Mouse (Mus musculus): ENCODE measurements around the gene Camta1. TPM values are rescaled to one million over a fixed set of nuclear protein-coding genes. Genes with fewer than 3 reads are reported as not detected.
A peak's percentile ranks its signal among the peaks of the same experiment; 100 is the strongest.

The Camta1 gene
- polyA plus RNA-seq, 1 experiment from 2014 or later = 93.9 TPM

GRCm38 (mm10) chr4:151817981-151818766 lies 43.5 kb downstream of the Camta1 start:
- H3K9me3 ChIP-seq (ENCODE audit: control insufficient read depth, low read length) = no peaks in the 10 kb centered on the region
- no peaks in the 10 kb centered on the region for H3K27me3 ChIP-seq (replicated peaks; ENCODE audit: control insufficient read depth, insufficient read depth, low read length)
- H3K36me3 ChIP-seq (ENCODE audit: control insufficient read depth, insufficient read depth, low read length) = no peaks in the 10 kb centered on the region
- ATAC-seq (replicated peaks; ENCODE audit: low FRiP score) = peak; percentile 60; the same call in 1 of the 2 replicates
- DNase-seq (ENCODE audit: low spot score) = no peak
- no peak overlapping the region for H3K4me3 ChIP-seq (ENCODE audit: low read depth, low read length)
- H3K4me2 ChIP-seq = 0 out of 2 replicates have a peak overlapping the region, but pooled peaks have one; percentile 1
- H3K9ac ChIP-seq (ENCODE audit: low read depth, low read length) = no peak overlapping the region
- 29% methylated on average over 3 of the region's 3 CpGs for WGBS
- H3K4me1 ChIP-seq (replicated peaks; ENCODE audit: control insufficient read depth, insufficient read depth, low read length) = peaks cover 33% of the 10 kb centered on the region
- H3K27ac ChIP-seq (ENCODE audit: low read depth, low read length) = no peak overlapping the region

GRCm38 (mm10) chr4:151813711-151814110 lies 48.0 kb downstream of the Camta1 start:
- WGBS = 89% methylated on average over 4 of the region's 4 CpGs
- DNase-seq (ENCODE audit: low spot score) = no peak
- no peaks in the 10 kb centered on the region for H3K36me3 ChIP-seq (ENCODE audit: control insufficient read depth, insufficient read depth, low read length)
- H3K4me3 ChIP-seq (ENCODE audit: low read depth, low read length) = no peak overlapping the region
- H3K4me1 ChIP-seq (replicated peaks; ENCODE audit: control insufficient read depth, insufficient read depth, low read length) = peaks cover 20% of the 10 kb centered on the region
- ATAC-seq (replicated peaks; ENCODE audit: low FRiP score) = no peak
- H3K27me3 ChIP-seq (replicated peaks; ENCODE audit: control insufficient read depth, insufficient read depth, low read length) = no peaks in the 10 kb centered on the region
- H3K4me2 ChIP-seq = no peak overlapping the region
- H3K27ac ChIP-seq (ENCODE audit: low read depth, low read length) = no peak overlapping the region
- no peak overlapping the region for H3K9ac ChIP-seq (ENCODE audit: low read depth, low read length)
- no peaks in the 10 kb centered on the region for H3K9me3 ChIP-seq (ENCODE audit: control insufficient read depth, low read length)

- Histone ChIP-seq H3K27me3 (replicated peaks; ENCODE audit: control insufficient read depth, insufficient read depth, low read length) (no peaks in the 10 kb centered on the region), H3K4me1 (replicated peaks; ENCODE audit: control insufficient read depth, insufficient read depth, low read length) (no peaks in the 10 kb centered on the region), H3K27ac (ENCODE audit: low read depth, low read length) (no peak overlapping the region), H3K4me3 (ENCODE audit: low read depth, low read length) (no peak overlapping the region), H3K9ac (ENCODE audit: low read depth, low read length) (no peak overlapping the region), H3K9me3 (ENCODE audit: control insufficient read depth, low read length) (no peaks in the 10 kb centered on the region), H3K36me3 (ENCODE audit: control insufficient read depth, insufficient read depth, low read length) (no peaks in the 10 kb centered on the region), H3K4me2 (no peak overlapping the region)
- DNase-seq (ENCODE audit: low spot score) (no peak), ATAC-seq (replicated peaks; ENCODE audit: low FRiP score) (no peak)
- 77% methylated on average over 4 of the region's 4 CpGs for WGBS
Observed at GRCm38 (mm10) chr4:151805685-151806084, 56.0 kb downstream of the Camta1 start.

GRCm38 (mm10) chr4:151805046-151805445 lies 56.6 kb downstream of the Camta1 start:
- Histone ChIP-seq H3K9me3 (ENCODE audit: control insufficient read depth, low read length) (no peaks in the 10 kb centered on the region), H3K4me2 (no peak overlapping the region), H3K4me1 (replicated peaks; ENCODE audit: control insufficient read depth, insufficient read depth, low read length) (no peaks in the 10 kb centered on the region), H3K9ac (ENCODE audit: low read depth, low read length) (no peak overlapping the region), H3K27ac (ENCODE audit: low read depth, low read length) (no peak overlapping the region), H3K36me3 (ENCODE audit: control insufficient read depth, insufficient read depth, low read length) (no peaks in the 10 kb centered on the region), H3K4me3 (ENCODE audit: low read depth, low read length) (no peak overlapping the region), H3K27me3 (replicated peaks; ENCODE audit: control insufficient read depth, insufficient read depth, low read length) (no peaks in the 10 kb centered on the region)
- WGBS = 79% methylated on average over 6 of the region's 6 CpGs
- no peak for DNase-seq (ENCODE audit: low spot score)
- no peak for ATAC-seq (replicated peaks; ENCODE audit: low FRiP score)

DNA sequence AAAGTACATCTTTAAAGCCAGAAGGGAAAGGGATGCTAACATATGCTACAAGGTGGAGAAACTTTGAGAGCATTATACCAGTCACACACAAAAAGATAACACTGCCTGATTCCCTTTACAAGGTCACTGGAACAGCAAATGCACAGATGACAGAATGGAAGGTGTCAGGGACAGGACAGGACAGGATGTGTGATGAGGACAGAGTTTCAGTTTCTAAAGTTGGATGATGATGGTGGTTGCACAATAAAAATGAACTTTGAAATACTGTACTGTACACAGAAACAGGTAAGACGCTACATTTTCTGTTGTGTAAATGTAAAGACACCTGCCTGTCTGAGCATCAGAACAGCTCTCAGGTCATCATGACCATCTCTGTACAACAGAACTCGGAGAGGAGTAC lies 57.5 kb downstream of the Camta1 start:
- no peak overlapping the region for H3K27ac ChIP-seq (ENCODE audit: low read depth, low read length)
- 82% methylated on average over 2 of the region's 2 CpGs for WGBS
- H3K36me3 ChIP-seq (ENCODE audit: control insufficient read depth, insufficient read depth, low read length) = no peaks in the 10 kb centered on the region
- H3K4me3 ChIP-seq (ENCODE audit: low read depth, low read length) = no peak overlapping the region
- no peak for ATAC-seq (replicated peaks; ENCODE audit: low FRiP score)
- H3K4me2 ChIP-seq = no peak overlapping the region
- H3K9me3 ChIP-seq (ENCODE audit: control insufficient read depth, low read length) = no peaks in the 10 kb centered on the region
- H3K9ac ChIP-seq (ENCODE audit: low read depth, low read length) = no peak overlapping the region
- no peaks in the 10 kb centered on the region for H3K27me3 ChIP-seq (replicated peaks; ENCODE audit: control insufficient read depth, insufficient read depth, low read length)
- no peak for DNase-seq (ENCODE audit: low spot score)
- H3K4me1 ChIP-seq (replicated peaks; ENCODE audit: control insufficient read depth, insufficient read depth, low read length) = no peaks in the 10 kb centered on the region

DNA sequence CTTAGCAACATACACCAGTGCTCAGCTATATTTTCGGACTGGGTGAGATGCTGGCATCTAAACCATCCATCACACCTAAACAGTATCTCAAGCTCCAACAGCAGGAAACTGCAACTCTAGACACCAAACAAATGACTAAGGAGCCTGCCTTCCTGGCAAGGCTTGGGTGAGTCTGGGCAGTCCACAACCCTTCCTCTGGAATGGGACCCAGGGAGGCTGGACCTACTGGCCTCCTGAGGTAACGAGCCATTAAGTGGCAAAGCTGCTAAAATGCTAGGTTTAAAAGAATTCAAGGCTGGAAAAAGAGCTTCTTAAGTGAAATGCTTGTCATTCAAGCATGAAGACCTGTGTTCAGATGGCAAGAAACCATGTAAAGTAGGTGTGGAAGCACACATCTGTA lies 63.0 kb downstream of the Camta1 start:
- Histone ChIP-seq H3K27ac (ENCODE audit: low read depth, low read length) (no peak overlapping the region), H3K9ac (ENCODE audit: low read depth, low read length) (no peak overlapping the region), H3K4me2 (no peak overlapping the region), H3K4me3 (ENCODE audit: low read depth, low read length) (no peak overlapping the region), H3K27me3 (replicated peaks; ENCODE audit: control insufficient read depth, insufficient read depth, low read length) (no peaks in the 10 kb centered on the region), H3K36me3 (ENCODE audit: control insufficient read depth, insufficient read depth, low read length) (no peaks in the 10 kb centered on the region), H3K4me1 (replicated peaks; ENCODE audit: control insufficient read depth, insufficient read depth, low read length) (no peaks in the 10 kb centered on the region), H3K9me3 (ENCODE audit: control insufficient read depth, low read length) (no peaks in the 10 kb centered on the region)
- 83% methylated on average over 2 of the region's 2 CpGs for WGBS
- DNase-seq (ENCODE audit: low spot score) = no peak
- ATAC-seq (replicated peaks; ENCODE audit: low FRiP score) = no peak

GRCm38 (mm10) chr4:151793694-151794093 lies 68.0 kb downstream of the Camta1 start:
- H3K9me3 ChIP-seq (ENCODE audit: control insufficient read depth, low read length) = no peaks in the 10 kb centered on the region
- peaks cover 2% of the 10 kb centered on the region; the same call in 1 of the 2 replicates for H3K36me3 ChIP-seq (ENCODE audit: control insufficient read depth, insufficient read depth, low read length)
- no peaks in the 10 kb centered on the region for H3K4me1 ChIP-seq (replicated peaks; ENCODE audit: control insufficient read depth, insufficient read depth, low read length)
- H3K4me2 ChIP-seq = no peak overlapping the region
- ATAC-seq (replicated peaks; ENCODE audit: low FRiP score) = no peak
- no peak overlapping the region for H3K4me3 ChIP-seq (ENCODE audit: low read depth, low read length)
- 90% methylated on average over 5 of the region's 5 CpGs for WGBS
- no peak for DNase-seq (ENCODE audit: low spot score)
- no peak overlapping the region for H3K27ac ChIP-seq (ENCODE audit: low read depth, low read length)
- no peaks in the 10 kb centered on the region for H3K27me3 ChIP-seq (replicated peaks; ENCODE audit: control insufficient read depth, insufficient read depth, low read length)
- H3K9ac ChIP-seq (ENCODE audit: low read depth, low read length) = no peak overlapping the region

GRCm38 (mm10) chr4:151786946-151787705 lies 74.5 kb downstream of the Camta1 start:
- ATAC-seq (replicated peaks; ENCODE audit: low FRiP score) (no peak), DNase-seq (ENCODE audit: low spot score) (no peak)
- H3K4me3 ChIP-seq (ENCODE audit: low read depth, low read length) = no peak overlapping the region
- no peaks in the 10 kb centered on the region for H3K27me3 ChIP-seq (replicated peaks; ENCODE audit: control insufficient read depth, insufficient read depth, low read length)
- H3K9me3 ChIP-seq (ENCODE audit: control insufficient read depth, low read length) = no peaks in the 10 kb centered on the region
- H3K36me3 ChIP-seq (ENCODE audit: control insufficient read depth, insufficient read depth, low read length) = peaks cover 2% of the 10 kb centered on the region
- no peak overlapping the region for H3K4me2 ChIP-seq
- H3K4me1 ChIP-seq (replicated peaks; ENCODE audit: control insufficient read depth, insufficient read depth, low read length) = no peaks in the 10 kb centered on the region
- no peak overlapping the region for H3K27ac ChIP-seq (ENCODE audit: low read depth, low read length)
- H3K9ac ChIP-seq (ENCODE audit: low read depth, low read length) = no peak overlapping the region
- 86% methylated on average over 16 of the region's 16 CpGs for WGBS
